Mouse (Mus musculus): ENCODE data around the gene Mtch1.
"Not testable (repeated sequence)": the region's sequence is repeated elsewhere in the genome, so short reads cannot be mapped to it uniquely, and the experiment has no call there.

Mtch1 gene

DNA sequence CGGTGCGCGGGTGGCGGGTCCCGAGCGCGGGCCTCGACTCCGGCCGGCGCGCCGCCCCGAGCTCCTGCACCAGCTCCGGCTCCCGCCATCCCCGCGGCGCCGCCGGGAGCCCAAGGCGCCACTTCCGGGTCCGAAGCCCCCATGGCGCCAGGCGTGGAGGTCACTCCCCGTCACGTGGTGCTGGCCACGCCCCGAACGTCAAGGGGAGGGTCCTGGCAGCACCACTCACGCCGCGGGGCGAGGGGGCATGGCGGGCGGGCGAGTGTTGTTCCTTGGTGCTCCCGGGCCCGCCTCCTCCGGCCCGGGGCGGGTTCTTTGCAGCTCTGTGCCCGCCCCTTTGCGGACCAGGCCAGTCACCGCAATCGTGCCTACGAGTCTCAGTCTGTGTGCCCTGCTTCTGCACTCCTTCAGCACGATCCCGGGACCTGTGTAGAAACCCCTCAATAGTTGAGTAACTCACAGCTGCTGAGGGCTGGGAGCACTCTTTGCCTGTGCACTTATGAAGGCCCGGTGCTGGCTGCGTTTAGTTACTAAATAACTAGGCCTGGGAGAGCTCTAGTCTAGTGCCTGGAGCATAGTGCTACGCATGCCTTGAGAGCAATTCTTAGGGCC is at the start of gene Mtch1:
TSS of gene Mtch1 (minus strand) at position 290 of the 612 bp plus-strand sequence.
- DNase-seq (ENCODE audit: low spot score in 2 of 2), result peak; percentile 99 to 100

DNA sequence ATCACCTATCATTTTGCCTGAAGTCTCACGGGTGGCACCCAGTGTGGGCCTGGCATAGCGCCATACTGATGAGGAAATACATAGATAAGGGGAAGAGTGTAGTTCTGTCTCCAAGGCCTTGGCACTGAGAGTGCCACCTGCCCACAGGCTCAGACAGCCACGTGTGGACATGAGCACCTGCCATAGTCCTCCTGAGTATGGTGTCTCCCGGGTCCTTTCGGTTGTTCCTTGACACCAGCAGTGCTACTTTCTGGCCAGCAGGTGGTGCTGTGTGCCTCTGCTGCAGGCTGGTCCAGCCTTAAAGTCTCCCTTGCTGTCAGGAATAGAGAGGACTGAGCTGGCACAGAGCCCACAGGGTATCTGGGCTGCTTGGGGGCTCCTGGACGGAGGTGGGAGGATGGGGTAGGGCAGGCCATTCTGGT is 49.1 kb upstream of the Mtch1 start:
- DNase-seq (ENCODE audit: low spot score in 2 of 2), result peak; percentile 78 to 82

DNA sequence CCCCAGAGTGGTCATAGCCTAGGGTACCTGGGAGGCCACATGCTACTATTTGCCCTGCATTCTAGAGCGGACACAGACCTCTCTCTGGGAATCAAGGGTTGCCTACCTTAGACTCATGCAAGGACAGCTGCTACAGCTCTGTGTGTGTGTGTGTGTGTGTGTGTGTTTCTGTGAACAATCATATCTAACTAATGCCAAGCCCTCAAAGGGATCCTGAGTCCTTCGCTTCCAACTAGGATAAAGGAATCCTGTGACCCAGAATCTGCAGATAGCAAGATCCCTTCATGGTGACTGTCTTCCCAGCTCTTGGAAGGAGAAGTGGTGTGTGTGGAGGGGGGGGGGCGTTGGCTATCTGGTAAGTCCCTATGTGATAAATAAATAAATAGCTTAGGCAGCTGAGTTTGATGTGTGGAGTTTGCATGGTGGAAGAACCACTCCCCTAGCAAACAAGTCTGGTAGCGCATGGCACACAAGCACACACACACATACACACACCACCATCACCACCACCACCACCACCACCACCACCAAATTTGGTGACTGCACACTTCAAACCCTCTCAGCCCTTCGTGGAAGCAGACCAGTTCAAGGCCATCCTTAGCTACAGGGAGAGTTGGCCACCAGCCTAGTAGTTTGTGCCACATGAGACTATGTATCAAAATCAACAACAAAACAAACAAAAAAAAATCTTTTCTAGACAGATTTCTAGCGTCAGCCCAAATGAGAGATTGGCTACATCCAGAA is 48.5 kb upstream of the Mtch1 start:
- DNase-seq (ENCODE audit: low spot score in 2 of 2), result no peak

DNA sequence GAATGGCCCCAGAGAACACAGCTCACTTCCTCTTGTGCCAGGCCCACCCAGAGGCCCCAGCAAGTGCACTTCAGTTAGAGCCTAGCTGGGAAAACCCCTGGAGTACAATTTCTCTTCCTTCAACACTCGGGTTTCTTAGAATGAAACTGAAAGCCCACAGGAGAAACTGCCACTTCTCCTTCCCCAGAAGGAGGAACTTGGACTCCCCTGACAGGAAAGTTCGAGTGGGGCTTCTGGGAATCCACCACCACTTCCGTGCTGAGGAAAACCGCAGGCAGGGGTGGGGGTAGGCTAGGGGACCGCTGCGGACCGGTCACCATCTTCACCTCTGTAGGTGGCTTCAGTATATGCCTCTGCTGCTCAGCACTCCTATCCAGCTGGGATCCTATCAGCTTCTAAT is 47.6 kb upstream of the Mtch1 start:
- peak; percentile 87 to 89 for DNase-seq (ENCODE audit: low spot score in 2 of 2)

DNA sequence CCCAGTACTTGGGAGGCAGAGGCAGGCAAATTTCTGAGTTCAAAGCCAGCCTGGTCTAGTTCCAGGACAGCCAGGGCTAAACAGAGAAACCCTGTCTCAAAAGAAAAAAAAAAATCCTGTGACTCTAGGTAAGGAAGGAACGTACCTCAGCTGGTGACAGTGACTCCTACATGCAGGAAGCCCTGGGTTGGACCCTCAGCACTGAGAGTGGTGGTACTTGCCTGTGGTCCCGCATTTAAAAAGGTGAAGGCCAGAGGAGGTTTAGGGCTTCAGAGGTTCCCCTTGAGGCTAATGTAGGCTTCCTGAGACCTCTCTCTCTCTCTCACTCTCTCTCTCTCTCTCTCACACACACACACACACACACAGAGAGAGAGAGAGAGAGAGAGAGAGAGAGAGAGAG is 47.0 kb upstream of the Mtch1 start:
- not testable (repeated sequence) for DNase-seq (ENCODE audit: low spot score in 2 of 2)

DNA sequence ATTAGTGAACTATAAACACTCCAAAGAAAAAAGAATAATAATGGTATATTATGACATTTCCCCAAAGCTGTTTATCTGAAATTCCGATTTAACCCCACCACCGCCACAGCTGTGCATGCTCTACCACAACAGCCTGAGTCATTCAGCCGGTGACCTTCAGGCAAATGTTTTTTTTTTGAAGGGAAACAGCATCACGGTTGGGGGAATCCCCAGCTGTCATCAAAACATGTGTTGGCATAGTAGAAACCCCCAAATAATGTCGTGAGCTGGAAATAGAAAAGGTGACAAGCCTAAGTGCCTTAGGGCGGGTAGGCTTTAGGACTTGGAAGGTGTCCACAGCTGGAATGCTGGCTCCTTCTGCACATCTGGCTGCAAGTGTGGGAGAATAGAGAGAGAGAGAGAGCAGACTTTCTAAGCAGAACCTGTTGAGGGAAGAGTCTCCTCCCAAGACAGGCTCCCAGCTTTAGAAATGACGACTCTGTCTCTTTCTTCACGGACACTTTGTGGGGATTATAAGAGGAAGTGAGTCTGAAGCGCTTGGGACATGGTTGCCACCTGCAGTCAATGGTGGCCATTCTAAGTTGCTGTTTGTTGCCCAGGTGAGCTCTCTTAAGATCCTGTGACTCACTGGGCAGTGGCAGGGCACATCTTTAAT is 46.5 kb upstream of the Mtch1 start:
- DNase-seq (ENCODE audit: low spot score in 2 of 2), result peak; percentile 87 to 90

DNA sequence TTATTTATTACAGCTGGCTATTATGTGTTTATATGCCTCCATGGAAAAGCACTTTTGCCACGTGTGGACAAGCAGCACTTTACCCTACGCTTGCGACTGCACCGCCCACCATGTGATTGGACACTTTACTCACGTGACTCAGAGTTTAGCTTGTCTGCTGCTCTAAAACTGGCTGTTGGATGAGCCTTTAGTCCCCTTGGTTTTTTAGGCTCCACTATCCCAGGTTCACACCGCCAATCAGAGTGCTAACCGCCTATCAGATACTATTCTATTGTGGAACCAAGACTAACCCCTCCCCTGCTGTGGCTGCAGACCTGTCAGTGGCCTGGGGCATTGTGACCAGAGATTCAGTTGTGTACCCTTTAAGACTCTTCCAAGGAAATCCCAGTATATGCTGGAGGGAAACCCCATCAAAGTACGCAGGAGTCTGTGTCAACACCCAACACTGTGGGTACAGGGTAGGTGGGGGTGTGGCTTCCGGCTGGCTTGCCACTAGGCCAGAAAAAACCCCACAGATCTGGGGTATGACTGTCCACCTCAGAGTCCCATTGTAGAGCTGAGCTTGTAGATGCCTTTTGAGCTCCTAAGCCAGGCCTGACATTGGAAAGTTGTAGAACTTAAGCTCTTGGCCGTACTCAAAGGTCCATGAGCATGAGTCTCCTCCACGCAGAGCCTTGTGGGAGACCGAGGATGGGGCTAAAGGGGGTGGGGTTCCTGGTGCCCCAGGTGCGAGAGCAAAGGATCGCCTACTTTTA is 45.8 kb upstream of the Mtch1 start:
- DNase-seq (ENCODE audit: low spot score in 2 of 2), result peak; percentile 73 to 80

DNA sequence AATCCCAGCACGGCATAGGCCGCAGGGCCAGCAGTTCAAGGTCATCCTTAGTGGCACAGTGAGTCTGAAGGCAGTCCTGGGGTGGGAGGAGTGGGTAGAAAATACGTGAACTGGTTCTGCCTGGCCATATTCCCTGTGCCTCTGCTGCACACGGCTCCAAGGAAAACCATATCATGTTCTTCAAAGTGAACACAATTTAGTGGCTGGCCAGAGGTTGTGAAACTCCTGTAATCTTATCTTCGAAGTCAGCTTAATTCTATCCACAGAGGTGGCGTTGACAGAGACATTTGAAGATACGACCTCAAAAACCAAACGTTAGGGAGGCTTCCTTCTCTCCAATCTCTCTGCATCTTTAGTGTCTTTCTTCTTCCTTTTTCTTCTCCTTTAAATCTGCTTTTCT is 43.5 kb upstream of the Mtch1 start:
- DNase-seq (ENCODE audit: low spot score in 2 of 2), result no peak

DNA sequence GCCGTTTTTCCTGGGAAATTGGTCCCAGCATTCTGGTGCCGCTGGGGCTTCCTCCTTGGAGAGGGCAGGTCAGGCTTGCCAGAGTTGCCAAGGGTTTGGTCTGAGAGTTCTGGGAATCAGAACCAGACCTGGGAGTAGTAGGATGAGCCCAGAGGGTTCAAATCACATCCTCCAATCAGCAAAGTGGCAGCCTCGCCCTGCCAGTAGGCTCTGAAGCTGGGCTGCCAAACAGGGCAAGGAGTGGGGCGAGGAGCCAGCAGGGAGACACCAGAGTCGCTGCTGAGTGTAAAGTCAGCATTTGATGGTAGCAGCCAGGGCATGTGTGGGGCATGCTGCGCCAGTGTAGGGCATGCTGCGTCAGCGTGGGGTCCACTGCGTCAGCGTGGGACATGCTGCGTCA is 41.2 kb upstream of the Mtch1 start:
- no peak for DNase-seq (ENCODE audit: low spot score in 2 of 2)

DNA sequence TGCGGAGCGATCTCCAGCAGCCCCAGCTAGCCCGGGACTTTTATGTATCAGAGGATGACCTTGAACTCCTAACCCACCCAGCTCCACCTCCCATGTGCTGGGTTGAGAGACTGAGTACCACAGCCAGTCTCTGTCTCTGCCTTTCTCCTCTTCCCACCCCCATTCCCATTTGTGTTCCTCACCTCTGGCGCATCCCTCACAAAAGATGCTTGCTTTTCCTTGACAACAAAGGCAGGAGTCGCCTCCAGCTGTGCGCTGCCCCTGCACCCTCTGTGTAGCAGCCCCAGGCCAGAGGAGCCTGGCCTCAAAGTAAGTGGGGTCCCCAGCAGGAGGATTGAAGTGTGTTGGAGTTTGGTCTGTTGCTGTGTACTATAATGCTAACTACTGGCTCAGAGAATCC is 38.0 kb upstream of the Mtch1 start:
- no peak for DNase-seq (ENCODE audit: low spot score in 2 of 2)

DNA sequence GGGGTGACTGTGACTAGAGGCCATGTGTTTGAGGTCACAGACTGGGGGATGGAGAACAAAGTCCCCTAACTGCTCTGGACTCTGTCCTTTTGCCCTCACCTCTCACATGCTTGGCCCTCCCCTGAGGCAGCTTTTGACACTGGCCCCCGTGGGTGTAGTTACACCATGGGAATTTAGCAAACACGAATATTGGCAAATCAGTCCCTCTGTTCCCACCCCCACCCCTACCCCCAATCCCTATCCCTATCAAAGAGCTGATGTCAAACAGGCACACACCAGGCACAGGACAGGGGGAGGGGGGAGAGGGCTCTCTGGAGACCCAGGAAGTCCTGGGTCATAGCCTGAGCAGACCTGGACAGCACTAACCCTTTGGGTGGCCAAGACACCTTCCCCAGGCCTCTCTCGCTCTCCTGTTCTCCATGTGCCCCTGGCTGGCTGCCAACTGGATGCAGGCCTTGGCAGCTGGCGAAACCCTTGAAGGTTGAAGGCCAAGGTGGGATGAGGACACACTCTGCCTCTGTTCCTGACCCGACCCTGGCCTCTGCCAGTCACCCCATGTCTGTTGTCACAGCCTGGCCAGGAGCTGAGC is 37.2 kb upstream of the Mtch1 start:
- DNase-seq (ENCODE audit: low spot score in 2 of 2), result no peak

DNA sequence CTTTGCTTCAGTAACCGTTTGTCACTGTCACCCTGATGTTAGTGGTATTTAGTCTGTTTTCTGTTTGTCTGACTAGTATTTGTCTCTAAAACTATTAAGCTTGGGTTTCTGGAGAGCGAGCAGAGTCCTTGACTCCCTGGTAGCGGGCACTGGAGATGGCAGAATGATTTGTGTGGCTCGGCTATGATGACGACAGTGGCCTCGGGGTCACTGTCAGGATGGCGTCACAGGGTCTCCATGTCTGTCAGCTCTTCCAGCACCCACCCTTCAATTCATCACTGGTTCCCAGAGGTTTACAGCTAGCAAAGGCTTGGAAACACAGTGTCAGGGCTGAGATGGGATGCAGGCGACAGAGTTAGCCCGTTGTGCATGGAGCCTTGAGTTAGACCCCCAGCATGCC is 36.2 kb upstream of the Mtch1 start:
- no peak for DNase-seq (ENCODE audit: low spot score in 2 of 2)

DNA sequence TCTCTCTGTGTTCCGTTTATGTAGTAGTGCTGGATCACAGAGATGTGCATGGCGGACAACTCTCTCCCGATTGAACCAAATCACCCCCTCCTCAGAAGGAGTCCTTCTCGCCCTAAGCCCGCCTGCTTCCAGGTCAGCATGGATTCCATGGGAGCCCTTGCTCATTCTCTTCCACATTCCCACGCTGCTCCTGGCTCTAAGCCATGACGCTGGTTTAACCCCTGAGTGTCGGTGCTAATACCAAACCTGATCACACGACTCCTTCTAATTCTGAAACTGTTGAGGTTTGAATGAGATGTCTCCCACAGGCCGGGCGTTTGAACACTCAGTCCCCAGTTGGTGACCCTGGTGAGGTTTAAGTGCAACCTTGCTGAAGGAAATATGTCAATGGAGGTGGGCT is 34.7 kb upstream of the Mtch1 start:
- DNase-seq (ENCODE audit: low spot score in 2 of 2), result no peak

DNA sequence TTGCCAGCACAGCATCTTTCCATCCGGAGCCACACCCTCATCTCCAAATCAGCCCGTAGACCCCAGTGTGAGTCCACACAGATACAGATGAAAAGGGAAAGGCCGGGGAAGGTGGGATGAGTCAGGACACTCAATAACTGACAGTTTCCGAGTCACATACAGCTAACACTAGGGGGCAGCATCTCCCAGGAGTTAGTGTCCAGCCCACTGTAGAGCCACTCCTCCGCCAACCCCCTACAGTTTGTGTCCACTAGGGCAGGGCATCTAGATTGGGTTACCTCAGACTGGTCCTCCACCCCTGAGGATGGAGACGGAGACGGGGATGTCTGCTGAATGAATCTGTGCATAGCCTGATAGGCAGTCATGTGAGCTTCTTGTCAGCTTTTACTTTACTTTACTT is 33.7 kb upstream of the Mtch1 start:
- peak; percentile 68 to 79 for DNase-seq (ENCODE audit: low spot score in 2 of 2)

DNA sequence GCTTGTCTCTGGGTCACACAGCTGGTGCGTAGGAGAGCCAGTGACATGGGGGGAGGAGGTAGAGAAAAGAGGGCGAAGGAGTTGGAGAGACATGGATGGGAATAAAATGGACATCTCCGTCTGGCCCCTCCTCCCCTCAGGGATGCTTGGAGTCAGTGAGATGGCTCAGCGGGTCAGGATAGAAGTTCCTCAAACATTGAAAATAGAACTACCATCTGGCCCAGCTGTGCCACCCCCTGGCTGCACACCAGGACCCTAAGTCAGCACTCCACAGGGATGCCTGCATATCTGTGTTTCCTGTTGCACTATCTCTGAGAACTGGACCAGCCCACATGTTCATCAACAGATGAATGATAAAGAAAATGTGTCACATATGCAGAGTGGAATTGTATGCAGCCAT is 32.5 kb upstream of the Mtch1 start:
- DNase-seq (ENCODE audit: low spot score in 2 of 2), result no peak

DNA sequence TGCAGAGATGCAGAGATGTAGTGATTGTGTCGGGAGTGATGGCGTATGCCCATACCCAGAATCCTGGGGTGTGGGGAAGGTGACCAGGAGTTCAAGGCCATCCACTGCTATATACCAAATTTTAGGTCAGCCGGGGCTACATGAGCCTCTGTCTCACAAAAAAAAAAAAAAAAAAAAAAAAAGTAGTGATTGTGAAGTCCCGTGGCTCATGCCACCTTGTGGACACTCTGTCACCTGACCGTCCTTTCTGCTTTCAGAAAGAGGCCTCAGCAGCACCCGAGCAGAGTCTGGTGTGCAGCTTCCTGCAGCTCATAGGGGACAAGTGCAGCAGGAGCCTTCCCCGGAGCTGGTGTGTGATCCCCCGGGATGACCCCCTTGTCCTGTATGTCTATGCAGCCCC is 30.3 kb upstream of the Mtch1 start:
- no peak for DNase-seq (ENCODE audit: low spot score in 2 of 2)

DNA sequence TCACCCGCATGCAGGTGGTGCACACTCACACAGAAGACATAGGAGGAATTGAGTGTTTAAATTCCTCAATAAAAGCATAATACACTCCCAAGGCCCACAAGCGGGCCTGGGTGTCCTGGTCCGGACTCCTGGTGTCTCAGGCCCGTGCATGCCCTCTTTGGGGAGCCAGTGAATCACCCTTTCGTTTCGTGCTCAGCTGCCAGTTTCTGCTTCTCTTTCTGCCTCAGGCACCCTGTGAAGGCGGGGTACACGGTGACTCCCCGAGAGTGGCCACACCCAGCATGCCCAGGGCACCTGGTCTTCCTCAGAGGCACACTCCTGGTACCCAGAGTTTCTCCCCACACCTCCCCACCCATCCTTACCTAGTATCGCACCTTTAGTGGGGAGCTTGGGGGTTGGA is 28.1 kb upstream of the Mtch1 start:
- peak in 1 of 2 experiments; percentile 1 for DNase-seq (ENCODE audit: low spot score in 2 of 2)

DNA sequence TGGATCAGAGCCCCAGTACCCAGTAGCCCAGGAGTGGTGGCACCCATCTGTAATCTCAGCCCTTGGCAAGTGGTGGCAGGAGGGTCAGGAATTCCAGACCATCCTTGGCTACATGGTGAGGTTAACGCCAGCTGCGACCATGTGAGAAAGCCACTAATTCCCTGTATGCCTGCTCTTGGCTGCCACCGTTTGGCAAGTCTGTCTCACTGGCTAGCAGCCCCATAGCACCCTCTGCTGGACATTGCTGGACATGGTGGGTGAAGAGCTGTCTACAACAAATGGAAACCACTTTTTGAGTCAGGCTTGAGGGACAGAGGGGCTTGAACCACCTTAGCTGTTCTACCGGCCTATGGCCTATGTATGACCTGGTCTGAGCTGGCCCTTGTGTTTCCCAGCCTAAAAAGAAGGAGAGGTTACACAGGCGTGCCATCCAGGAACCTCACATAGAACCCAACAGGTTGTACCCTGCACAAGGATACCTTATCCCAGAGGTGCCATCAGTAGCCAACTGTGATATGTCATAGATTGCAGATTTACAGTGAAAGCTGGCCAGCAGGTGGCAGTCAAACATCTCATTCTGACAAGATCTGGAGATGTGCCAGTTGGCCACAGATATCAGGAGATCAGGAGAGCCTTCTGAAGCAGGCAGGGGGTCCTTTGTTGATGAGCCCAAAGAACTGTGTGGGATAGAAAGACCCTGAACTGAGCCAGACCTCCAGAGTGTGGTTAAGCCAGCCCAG is 23.4 kb upstream of the Mtch1 start:
- peak; percentile 85 to 87 for DNase-seq (ENCODE audit: low spot score in 2 of 2)

DNA sequence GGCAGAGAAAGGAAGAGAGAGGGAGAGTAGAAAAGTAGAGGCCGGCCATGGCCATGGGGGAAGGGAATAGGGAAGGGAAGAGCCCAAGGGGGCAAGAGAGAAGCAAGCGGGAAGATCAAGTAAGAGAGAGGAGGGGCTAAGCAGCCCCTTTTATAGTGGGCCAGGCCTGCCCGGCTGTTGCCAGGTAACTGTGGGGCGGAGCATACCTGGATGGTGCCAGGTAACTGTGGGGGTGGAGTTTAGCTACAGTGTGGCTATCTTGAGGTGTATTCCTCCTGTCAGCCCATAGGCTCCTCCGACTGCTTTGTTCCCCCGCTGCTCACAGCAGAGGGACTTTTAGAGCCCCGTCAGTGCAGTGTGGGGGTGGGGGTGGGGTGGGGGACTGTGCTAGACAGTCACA is 21.0 kb upstream of the Mtch1 start:
- no peak for DNase-seq (ENCODE audit: low spot score in 2 of 2)

DNA sequence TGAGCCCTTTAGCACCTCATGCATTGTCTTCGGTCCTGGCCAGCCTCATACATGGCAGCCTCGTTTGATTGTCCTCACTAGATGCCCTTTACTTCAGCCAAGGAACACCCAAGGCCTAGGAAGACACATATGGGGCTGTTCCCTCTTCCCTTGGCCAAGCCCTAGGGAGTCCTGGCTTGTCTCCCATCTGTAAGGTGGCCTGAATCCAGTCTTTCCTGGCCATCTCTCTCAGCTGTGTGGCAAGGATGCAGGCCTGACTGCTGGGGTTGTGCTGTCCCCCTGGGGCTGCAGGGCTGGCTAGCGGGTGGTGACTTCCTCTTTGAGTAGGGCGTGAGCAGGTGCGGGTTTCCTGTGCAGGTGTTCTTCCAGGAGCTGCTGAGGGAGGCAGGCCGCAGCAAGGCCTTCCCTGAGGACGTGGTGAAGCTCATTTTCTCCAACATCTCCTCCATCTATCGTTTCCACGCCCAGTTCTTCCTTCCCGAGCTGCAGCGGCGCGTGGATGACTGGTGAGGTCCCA is 17.4 kb upstream of the Mtch1 start:
- peak; percentile 83 for DNase-seq (ENCODE audit: low spot score in 2 of 2)

DNA sequence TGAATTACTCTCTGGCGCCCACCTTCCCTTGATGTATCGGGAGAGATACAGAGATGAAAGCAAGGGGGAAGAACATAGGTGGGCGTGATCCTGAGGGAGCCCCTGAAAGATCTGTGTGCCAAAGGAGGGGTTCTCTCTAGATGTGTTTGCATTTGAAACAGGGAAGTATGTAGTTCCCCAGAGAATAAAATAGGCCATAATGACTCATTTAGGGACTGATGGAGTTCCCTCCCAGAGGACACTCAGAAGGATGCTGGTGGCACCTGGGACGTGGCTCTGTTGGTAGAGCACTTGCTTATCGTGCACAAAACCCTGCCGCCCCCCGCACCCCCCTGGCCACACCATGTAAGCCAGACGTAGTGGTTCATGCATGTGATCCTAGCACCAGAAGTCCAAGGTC is 15.4 kb upstream of the Mtch1 start:
- peak; percentile 55 to 61 for DNase-seq (ENCODE audit: low spot score in 2 of 2)
